Mouse (Mus musculus) right cerebral cortex, postnatal 4 days (tissue): ENCODE results near the gene Ankrd13a.

Experiments
- DNase-seq: peaks from one replicate; pipeline ENCODE4 v3.0.0-alpha.2; 2022

The Ankrd13a gene

GRCm38 (mm10) chr5:114767185-114767584 lies 7.3 kb upstream of the Ankrd13a start:
- DNase-seq: no peak

DNA sequence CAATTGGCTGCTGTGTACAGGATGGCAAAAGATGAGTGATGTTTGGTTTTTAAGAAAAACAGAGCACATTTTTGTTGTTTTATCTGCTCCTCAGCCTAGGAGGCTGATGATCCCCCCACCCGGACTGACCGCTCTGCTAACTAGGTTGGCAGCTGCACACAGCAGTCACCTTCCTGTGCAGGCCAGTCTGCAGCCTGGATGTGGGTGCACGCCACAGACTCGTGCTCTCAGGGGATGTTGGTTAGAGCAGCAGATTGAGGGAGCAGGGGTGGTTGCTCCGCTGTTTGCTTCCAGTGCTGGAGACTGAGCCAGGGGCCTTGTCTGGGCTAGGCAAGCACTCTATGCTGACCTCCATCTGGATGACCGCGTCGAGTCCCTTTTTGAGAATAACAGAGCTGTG lies 4.7 kb upstream of the Ankrd13a start:
- DNase-seq: no peak

DNA sequence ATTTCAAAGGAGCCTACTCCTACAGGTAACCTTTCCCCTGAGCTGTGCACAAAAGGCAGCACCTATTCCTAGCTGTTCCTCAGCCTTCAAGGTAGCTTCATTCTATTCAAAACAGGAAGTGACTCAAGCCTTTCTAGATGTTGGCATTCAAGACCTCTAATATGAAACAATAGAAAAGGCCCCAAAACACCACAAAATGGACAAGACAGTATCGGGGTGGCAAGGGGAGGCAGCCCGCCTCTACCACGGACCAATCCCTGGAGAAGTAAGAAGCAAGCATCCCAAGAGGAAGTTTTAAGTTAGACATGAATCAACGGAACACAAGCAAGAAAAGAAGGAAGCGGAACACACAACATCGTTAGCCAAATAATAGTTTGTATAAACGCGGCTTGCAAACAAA lies 2.7 kb upstream of the Ankrd13a start:
- DNase-seq: no peak

GRCm38 (mm10) chr5:114772456-114773203 lies 1.8 kb upstream of the Ankrd13a start:
- peak; percentile 41 for DNase-seq

DNA sequence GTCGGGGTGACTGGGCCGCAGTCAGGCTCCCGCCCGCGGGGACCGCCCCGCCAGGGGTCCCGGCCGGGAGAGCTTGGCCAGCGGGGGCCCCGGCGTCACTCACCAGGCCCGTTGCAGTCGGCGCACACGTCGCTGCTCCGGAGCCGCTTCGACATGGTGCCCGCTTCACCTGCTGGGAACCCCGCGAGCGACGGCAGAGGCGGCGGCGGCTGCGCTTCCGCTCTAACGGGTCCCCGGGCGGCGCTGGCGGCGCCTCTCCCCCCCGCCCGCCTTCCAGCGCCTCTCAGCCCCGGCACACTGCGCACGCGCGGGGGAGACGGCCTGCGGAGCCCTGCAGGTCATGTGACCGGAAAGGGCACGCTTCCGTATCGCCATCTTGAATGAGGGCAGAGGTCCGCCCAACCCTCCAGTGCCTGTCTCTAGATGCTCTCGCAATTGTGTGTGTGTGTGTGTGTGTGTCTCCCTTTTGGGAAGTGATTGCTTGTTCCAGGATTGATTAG lies 1.2 kb upstream of the Ankrd13a start:
- DNase-seq: peak; percentile 98

DNA sequence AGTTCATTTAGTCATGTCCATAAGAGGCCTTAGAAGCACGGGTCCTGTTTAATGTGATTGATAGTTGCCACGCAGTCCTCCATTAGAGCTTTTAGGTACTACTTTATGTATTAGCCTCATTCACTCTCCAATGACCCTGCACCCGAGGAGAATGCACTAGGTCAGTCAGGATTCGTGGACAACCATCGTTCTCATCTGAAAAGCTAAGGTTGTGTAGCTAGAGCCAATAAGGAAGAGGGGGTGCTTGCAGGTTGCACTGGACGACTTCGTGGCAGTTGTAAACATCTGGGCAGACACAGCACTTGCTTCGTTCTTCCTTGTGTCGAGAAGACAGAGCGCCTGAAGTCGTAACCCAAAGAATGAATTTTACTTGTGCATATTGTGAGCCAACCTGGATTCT lies 697 bp upstream of the Ankrd13a start:
- DNase-seq: no peak

DNA sequence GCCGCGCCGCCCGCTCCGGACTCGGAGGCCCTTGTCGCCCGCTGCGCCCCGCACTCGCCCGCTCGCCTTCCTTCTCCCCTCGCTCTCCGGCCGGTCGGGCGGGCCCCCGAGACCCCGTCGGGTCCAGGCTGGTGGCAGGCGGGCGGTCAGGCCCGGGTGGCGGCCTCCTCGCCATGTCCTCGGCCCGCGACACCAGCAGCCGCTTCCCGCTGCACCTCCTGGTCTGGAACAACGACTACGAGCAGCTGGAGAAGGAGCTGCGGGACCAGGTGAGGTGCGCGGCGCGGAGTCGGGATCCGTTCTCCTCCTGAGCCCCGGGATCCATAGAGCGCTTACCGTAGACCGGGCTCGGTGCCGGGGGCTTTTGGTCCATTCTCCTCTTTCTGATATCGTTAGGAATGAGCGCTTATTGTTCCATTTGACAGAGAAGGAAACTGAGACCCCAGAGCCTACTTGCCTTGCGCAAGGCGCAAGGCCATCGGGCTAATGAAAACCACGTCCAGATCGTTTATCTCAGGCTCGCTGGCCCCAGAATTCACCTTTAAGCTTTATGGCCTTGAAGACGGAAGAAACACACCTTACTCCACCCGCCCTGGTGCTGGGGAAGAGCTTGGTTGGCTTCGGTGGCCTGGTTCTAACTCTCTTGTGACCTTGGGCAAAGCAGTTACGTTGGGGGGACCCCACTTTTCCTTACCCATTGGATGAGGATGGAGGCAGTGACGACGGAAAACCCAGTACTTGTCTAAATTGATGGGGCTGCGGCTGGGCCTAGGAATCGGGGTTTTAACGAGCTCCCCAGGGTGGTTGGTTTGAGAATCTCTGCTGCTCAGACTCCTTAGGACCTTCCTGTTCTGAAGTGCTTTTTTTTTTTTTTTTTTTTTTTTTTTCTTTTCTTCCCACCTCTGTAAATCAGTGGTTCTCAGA lies 841 bp downstream of the Ankrd13a start, which contains the start of gene Git2:
TSS of gene Git2 (minus strand) at position 462 of the 924 bp plus-strand sequence.
- DNase-seq: peak; percentile 30

- DNase-seq: no peak
These were observed 1.7 kb downstream of the Ankrd13a start for GRCm38 (mm10) chr5:114776174-114776573.

- DNase-seq: no peak
These were observed 5.5 kb downstream of the Ankrd13a start for GRCm38 (mm10) chr5:114779956-114780489.

DNA sequence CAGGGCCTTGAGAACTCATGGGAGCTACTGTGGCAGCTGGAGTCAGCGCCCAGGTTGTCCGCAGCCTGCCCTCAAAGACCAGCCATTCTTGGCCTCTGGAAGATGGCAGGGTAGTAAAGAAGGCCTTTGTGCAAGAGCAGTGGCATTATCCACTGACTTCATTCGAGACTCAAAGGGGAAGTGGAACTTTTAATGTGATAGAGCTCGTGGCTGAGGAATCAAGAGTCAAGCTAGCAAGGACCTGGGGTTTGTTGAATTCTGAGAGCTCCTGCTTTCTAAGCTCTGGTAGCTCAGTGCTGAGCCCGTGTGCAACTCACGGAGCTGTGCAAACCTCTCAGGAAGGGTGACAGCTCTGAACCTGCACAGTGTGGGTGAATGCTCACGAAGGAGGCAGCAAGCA lies 6.4 kb downstream of the Ankrd13a start:
- DNase-seq: no peak

DNA sequence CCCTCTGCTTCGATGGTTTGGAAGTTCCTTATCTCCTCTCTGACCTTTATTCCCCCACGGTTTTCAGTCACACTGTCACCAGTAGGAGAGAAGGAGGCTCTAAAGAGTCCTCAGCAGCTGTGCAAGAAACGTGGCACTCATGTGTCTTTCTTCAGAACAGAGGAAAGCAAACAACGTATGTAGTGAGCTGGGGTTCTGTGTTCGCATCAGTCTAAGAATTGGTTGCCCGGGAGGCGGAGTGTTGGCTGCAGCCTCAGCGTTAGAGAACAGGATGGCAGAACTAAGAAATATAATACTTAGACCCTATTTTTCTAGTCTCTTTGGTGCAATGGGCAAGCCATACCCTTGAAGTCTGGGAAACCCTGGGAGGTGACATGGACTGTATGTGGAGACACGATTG lies 8.5 kb downstream of the Ankrd13a start:
- no peak for DNase-seq

DNA sequence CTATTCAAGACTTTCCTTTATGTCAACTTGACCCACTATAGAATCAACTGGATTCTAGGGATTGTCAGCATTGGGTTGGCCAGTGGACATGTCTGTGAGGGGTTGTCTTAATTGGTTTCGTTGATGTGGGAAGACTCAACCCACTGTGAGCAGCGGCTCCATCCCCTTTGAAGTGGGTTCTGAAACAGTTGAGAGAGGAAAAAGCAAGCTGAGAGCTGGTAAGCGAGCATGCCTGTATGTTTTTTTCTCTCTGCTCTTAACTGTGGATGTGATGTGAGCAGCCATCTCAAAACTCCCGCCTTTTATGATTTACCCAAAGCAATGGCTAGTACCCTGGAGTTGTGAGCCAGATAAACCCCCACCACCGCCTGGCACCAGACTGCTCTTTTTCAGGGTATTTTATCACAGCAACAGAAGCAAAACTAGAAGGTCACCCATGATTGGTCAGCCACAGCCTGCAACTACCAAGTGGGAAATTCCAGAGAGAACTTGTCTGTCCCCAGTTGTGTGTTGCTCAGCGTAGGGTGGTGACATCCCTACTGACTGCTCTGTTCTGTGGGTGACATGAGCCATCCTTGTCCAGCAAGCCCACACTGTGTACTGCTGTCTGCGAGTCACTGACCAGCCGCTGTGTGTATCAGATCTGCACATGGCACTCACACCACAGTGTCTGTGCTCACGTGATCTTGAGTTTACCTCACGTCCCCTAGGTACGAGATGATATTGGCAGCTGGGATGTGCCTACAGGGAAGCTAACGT lies 9.1 kb downstream of the Ankrd13a start:
- DNase-seq: no peak

DNA sequence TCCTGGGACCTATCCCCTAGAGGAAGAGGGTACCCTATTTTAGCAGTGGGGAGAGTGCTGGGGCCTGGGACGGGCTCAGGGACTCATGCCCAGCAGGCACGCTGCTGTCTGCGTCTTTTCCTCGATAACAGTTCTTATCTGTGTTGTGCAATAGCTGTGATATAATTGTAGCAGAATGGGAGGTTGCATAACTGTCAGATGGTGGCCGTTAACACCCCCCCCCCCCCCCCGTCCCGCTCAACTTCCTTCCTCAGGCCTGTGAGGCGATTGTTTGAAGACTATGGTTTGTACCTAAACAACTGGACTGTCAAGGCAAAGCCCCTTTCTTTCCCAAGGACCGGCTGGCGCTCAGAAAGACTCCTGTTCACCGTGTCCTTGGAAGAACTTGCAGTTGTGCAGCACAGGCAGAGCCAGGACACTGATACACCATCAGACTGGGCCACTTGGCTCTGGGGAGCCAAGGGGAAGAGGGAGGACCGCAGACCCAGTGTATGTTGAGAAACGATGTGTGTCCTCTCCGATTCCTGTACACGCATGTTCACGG lies 10.2 kb downstream of the Ankrd13a start:
- DNase-seq: no peak

GRCm38 (mm10) chr5:114785196-114785595 lies 10.7 kb downstream of the Ankrd13a start:
- no peak for DNase-seq

- no peak for DNase-seq
These were observed 18.8 kb downstream of the Ankrd13a start for GRCm38 (mm10) chr5:114793317-114793716.

- DNase-seq: no peak
These were observed 20.1 kb downstream of the Ankrd13a start for GRCm38 (mm10) chr5:114794609-114795008.

GRCm38 (mm10) chr5:114795231-114795630 lies 20.8 kb downstream of the Ankrd13a start:
- no peak for DNase-seq

DNA sequence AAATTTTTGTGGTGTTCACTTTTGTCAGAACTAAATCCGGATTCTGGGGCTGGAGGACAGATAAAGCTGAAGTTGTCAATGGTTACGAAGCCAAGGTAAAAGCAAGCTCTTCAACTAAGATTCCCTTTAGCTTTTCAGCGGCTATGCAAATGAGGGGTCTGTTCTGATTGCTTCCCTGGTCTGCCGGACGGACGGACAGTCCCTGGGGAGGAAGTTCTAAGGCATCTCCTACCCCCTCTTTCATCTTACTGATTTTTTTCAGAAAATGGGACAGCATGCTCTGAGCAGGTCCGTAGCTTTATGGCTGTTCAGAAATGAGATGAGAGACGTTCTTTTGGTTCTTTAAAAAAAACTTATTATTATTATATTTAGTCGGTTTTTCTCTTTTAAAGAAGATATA lies 21.2 kb downstream of the Ankrd13a start:
- DNase-seq: no peak

DNA sequence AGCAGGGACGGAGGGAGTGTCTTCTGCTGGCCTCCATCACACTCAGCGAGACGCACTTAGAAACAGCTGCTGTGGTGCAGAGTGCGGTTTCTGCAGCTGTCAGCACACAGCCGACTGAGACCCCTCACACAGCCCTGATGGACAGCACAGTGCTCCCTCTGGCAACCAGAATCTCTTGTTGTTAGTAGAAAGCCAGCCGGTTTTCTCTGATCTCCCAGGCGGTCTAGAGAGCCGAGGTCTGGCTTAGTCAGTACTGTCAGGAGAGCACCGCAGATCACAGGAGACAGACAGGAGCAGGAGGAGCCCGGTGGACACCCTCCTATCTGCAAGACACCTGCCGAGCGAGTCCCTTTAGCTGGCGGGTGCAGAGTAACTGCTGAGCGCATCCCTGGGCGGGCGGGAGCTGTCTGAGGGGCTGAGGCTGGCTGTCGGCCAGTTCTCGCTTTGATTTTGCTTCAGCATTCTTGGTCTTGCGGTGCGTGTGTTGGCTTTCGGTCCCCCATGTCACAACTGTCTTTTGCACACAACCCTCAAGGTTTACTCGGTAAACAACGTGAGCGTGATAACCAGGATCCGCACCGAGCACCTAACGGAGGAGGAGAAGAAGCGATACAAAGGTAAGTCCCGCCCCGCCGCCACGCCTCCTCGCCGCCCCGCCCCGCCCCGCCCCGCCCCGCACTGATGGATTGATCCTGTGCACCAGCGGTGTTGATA lies 22.0 kb downstream of the Ankrd13a start:
- DNase-seq: peak; percentile 61

DNA sequence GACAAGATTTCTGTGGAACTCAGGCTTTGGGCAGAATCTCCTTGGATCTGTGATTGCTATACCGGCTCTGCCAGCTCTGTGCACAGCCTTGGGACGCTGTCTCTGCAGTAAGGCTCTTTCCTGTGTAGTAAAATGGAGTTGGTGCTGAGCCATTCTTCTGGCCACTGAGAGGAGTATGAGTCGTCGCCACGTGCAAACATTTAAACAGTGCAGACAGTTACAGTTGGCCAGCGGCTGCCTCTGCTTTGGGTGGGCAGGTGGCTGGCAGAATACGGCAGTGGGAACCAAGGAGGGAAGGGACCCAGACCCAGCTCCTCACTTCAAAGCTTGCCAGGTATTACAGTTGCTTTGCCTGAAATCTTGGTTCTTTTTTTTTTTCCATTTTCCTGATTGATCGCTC lies 22.8 kb downstream of the Ankrd13a start:
- DNase-seq: no peak

DNA sequence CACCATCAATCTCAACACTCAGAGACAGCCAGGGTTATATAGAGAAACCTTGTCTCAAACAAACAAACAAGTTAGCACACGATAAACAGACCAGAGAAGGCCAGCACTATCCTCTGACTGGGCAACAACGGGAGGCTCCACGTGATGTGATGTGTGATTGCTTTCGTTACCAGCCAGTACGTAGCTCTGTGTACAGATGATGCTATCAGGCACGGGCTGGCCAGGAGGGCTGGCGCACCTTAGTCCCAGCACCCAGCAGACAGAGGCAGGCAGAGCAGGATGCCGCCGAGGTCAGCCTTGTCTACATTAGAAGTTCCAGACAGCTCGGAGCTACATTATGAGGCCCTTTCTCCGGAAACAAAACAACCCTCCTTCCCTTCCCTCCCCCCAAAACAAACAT lies 25.4 kb downstream of the Ankrd13a start:
- no peak for DNase-seq

DNA sequence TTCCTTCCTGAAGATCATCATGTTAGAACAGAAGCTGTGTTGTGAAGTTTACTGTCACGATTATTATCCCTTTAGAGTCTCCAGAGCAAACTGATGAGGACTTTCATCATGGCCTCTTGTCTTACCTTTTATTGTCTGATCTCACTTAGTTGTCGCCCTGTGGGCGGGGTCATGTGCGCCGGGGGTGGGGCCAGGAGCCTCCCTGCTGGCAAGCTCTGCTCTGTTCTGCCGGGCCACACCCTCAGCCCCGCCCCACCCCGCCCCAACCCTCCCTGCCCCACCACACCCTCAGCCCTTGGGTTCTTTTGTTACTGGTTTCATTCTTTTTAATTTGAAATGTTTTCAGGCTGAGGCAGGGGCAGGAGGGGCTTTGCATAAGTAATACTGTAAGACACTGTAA lies 26.6 kb downstream of the Ankrd13a start:
- no peak for DNase-seq
